Mouse (Mus musculus): ENCODE measurements around the gene Tspan7. TPM values are rescaled to one million over a fixed set of nuclear protein-coding genes. Genes with fewer than 3 reads are reported as not detected.

The Tspan7 gene
- polyA plus RNA-seq, 1 experiment from 2014 or later, result 74.7 TPM

DNA sequence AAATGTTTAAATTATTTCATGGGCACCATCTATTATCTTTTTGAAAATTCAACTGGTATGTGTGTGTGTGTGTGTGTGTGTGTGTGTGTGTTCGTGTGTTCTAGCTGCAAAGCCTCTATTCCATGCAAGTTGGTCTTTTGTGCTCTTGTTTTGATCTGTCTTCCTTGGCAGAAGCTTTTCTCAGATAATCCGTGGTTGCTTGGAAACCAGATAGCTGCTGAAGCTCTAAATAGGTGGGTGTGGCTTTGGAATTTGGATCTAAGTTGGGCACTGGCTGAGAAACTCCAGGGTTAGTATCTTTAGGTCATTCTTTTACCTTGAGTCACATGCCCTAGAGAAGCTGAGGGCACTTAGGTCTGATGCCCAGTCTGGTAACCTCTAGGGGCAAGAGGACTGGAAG lies 50.5 kb downstream of the Tspan7 start:
- H3K4me2 ChIP-seq, result no peak overlapping the region
- no peak overlapping the region for H3K27ac ChIP-seq (ENCODE audit: low read depth, low read length)
- H3K27me3 ChIP-seq (ENCODE audit: control insufficient read depth, insufficient read depth, low read length), result no peaks in the 10 kb centered on the region
- WGBS (ENCODE audit: insufficient replicate concordance), result 25% methylated on average over 2 of the region's 2 CpGs
- no peaks in the 10 kb centered on the region for H3K36me3 ChIP-seq (ENCODE audit: control insufficient read depth, insufficient read depth, low read length)
- no peak overlapping the region for H3K4me3 ChIP-seq (ENCODE audit: low read depth, low read length)
- H3K4me1 ChIP-seq (ENCODE audit: control insufficient read depth, insufficient read depth, low read length), result no peaks in the 10 kb centered on the region; the same call in 1 of the 2 replicates
- ATAC-seq (replicated peaks; ENCODE audit: insufficient number of reproducible peaks, low FRiP score, low TSS enrichment), result no peak
- no peaks in the 10 kb centered on the region for H3K9me3 ChIP-seq (replicated peaks; ENCODE audit: control insufficient read depth, low read length)
- H3K9ac ChIP-seq (ENCODE audit: low read depth, low read length), result no peak overlapping the region

DNA sequence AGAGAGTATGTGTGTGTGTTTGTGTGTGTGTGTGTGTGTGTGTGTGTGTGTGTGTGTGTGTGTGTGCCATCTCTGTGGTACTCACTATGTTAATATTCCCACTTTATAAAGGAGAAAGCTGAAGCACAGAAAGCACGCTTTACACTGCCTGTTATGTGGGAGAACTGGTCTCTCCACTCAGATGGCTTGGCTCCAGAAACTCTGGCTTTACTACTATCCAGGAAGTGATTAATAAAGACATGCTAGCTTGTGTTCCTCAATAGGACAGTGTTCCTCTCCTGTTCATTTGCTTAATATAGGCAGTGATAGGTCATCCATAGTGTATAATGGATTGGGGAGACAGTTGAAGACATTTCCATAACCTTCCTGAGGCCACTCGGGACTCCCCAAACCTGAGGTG lies 54.1 kb downstream of the Tspan7 start:
- 78% methylated on average over 2 of the region's 2 CpGs for WGBS (ENCODE audit: insufficient replicate concordance)
- no peak overlapping the region for H3K4me2 ChIP-seq
- no peak overlapping the region for H3K27ac ChIP-seq (ENCODE audit: low read depth, low read length)
- H3K4me1 ChIP-seq (ENCODE audit: control insufficient read depth, insufficient read depth, low read length), result no peaks in the 10 kb centered on the region; the same call in 1 of the 2 replicates
- no peak overlapping the region for H3K4me3 ChIP-seq (ENCODE audit: low read depth, low read length)
- no peaks in the 10 kb centered on the region for H3K36me3 ChIP-seq (ENCODE audit: control insufficient read depth, insufficient read depth, low read length)
- no peak for ATAC-seq (replicated peaks; ENCODE audit: insufficient number of reproducible peaks, low FRiP score, low TSS enrichment)
- H3K9me3 ChIP-seq (replicated peaks; ENCODE audit: control insufficient read depth, low read length), result no peaks in the 10 kb centered on the region
- H3K27me3 ChIP-seq (ENCODE audit: control insufficient read depth, insufficient read depth, low read length), result no peaks in the 10 kb centered on the region
- no peak overlapping the region for H3K9ac ChIP-seq (ENCODE audit: low read depth, low read length)

DNA sequence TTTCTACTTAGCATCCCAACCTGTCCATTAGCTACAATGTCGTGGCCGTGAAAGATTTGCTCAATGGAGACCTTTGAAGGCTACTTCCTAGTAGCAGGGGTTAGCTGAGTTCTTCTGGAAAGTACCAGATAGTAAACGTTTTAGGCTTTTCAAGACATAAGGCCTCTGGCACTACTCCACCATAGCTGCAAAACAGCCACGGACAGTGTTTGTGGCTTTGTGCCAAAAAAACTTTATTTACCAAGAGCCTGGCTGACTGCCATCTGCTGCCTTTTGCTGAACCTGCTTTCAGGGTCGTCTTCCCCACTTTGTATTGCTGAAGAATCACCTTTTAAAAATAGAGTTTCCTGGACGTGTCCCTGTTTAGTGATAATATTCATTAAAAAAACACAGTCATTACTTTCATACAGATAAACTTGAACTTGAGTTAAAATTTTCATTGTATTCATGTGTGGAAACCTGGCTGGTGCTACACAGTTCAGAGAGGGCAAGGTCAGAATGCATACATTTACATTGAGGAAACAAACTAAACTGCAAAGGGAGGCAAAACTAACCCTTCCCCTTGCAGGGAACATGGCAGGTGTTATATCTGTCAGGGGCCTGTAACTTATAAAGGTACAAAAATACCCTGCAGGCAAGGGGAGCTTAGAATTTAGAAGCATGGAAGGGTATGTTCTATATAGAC lies 54.7 kb downstream of the Tspan7 start:
- Histone ChIP-seq H3K9me3 (replicated peaks; ENCODE audit: control insufficient read depth, low read length) (no peaks in the 10 kb centered on the region), H3K4me2 (no peak overlapping the region), H3K36me3 (ENCODE audit: control insufficient read depth, insufficient read depth, low read length) (no peaks in the 10 kb centered on the region), H3K4me1 (ENCODE audit: control insufficient read depth, insufficient read depth, low read length) (no peaks in the 10 kb centered on the region; the same call in 1 of the 2 replicates), H3K27me3 (ENCODE audit: control insufficient read depth, insufficient read depth, low read length) (no peaks in the 10 kb centered on the region), H3K9ac (ENCODE audit: low read depth, low read length) (no peak overlapping the region), H3K27ac (ENCODE audit: low read depth, low read length) (no peak overlapping the region), H3K4me3 (ENCODE audit: low read depth, low read length) (no peak overlapping the region)
- no peak for ATAC-seq (replicated peaks; ENCODE audit: insufficient number of reproducible peaks, low FRiP score, low TSS enrichment)
- 41% methylated on average over 6 of the region's 6 CpGs for WGBS (ENCODE audit: insufficient replicate concordance)

DNA sequence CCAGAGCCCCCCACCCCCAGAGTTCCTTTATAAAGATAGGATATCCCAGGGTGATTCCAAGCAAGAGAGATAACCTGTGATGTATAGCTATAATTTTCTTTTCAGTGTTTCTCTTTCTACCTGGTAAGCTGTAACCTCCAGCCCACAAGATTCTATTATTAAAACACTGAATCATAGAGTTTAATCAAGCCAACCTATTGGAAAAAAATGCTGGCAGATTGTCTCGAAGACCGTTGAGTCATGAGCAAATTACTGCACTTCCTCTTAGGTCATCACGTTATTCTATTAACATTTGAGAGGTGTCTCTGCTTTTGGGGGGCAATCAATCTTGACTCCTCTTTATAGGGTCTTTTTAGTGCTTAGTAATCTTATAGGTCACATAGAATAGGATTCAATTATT lies 61.9 kb downstream of the Tspan7 start:
- no peaks in the 10 kb centered on the region for H3K36me3 ChIP-seq (ENCODE audit: control insufficient read depth, insufficient read depth, low read length)
- no peak overlapping the region for H3K9ac ChIP-seq (ENCODE audit: low read depth, low read length)
- H3K4me2 ChIP-seq, result no peak overlapping the region
- no peaks in the 10 kb centered on the region for H3K9me3 ChIP-seq (replicated peaks; ENCODE audit: control insufficient read depth, low read length)
- WGBS (ENCODE audit: insufficient replicate concordance), result 80% methylated on average over 3 of the region's 3 CpGs
- H3K4me3 ChIP-seq (ENCODE audit: low read depth, low read length), result no peak overlapping the region
- H3K27me3 ChIP-seq (ENCODE audit: control insufficient read depth, insufficient read depth, low read length), result no peaks in the 10 kb centered on the region
- no peaks in the 10 kb centered on the region for H3K4me1 ChIP-seq (ENCODE audit: control insufficient read depth, insufficient read depth, low read length)
- ATAC-seq (replicated peaks; ENCODE audit: insufficient number of reproducible peaks, low FRiP score, low TSS enrichment), result no peak
- no peak overlapping the region for H3K27ac ChIP-seq (ENCODE audit: low read depth, low read length)

DNA sequence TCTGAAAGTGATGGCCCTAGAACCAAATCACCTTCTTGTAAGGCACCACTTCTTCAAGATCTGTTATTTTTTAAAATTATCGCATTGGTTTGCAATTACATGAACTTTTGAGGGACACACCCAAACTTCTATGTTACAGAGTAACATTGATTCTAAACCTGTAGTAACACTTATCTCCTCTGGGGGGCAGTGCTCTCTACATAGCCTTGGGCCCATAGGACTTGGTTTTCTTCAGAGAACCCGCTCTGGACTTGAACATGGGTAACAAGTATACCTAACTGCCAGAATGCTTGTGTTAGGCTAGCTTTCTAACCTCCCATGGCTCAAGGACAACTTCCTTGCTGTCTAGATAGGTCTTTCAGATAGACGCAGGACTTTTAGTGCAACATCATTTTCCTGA lies 64.8 kb downstream of the Tspan7 start:
- no peak for ATAC-seq (replicated peaks; ENCODE audit: insufficient number of reproducible peaks, low FRiP score, low TSS enrichment)
- 74% methylated on average over 3 of the region's 3 CpGs for WGBS (ENCODE audit: insufficient replicate concordance)
- Histone ChIP-seq H3K4me3 (ENCODE audit: low read depth, low read length) (no peak overlapping the region), H3K27ac (ENCODE audit: low read depth, low read length) (no peak overlapping the region), H3K9ac (ENCODE audit: low read depth, low read length) (no peak overlapping the region), H3K4me1 (ENCODE audit: control insufficient read depth, insufficient read depth, low read length) (no peaks in the 10 kb centered on the region), H3K9me3 (replicated peaks; ENCODE audit: control insufficient read depth, low read length) (no peaks in the 10 kb centered on the region), H3K4me2 (no peak overlapping the region), H3K27me3 (ENCODE audit: control insufficient read depth, insufficient read depth, low read length) (no peaks in the 10 kb centered on the region), H3K36me3 (ENCODE audit: control insufficient read depth, insufficient read depth, low read length) (no peaks in the 10 kb centered on the region)

DNA sequence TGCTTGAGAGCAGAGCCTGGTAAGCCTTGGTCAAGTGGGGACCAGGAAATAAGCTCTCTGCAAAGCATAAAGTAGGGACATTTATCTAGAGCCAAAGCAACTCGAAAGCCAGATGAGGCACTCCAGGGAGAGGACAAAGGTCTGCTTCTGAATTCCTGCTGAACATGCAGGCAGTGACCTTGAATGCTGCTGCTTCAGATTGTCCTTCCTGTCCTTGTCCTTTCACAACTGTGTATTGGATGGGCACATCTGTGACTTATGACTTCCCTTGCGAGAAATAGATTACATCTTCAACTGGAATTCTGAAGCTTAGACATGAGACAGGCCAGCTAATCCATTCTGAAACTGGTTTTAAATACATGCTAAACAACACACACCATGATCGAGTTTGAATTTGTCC lies 71.9 kb downstream of the Tspan7 start:
- H3K27me3 ChIP-seq (ENCODE audit: control insufficient read depth, insufficient read depth, low read length), result no peaks in the 10 kb centered on the region
- no peaks in the 10 kb centered on the region for H3K36me3 ChIP-seq (ENCODE audit: control insufficient read depth, insufficient read depth, low read length)
- H3K4me2 ChIP-seq, result no peak overlapping the region
- 55% methylated on average over 3 of the region's 3 CpGs for WGBS (ENCODE audit: insufficient replicate concordance)
- no peak for ATAC-seq (replicated peaks; ENCODE audit: insufficient number of reproducible peaks, low FRiP score, low TSS enrichment)
- H3K4me3 ChIP-seq (ENCODE audit: low read depth, low read length), result no peak overlapping the region
- no peaks in the 10 kb centered on the region for H3K9me3 ChIP-seq (replicated peaks; ENCODE audit: control insufficient read depth, low read length)
- H3K27ac ChIP-seq (ENCODE audit: low read depth, low read length), result no peak overlapping the region
- no peaks in the 10 kb centered on the region for H3K4me1 ChIP-seq (ENCODE audit: control insufficient read depth, insufficient read depth, low read length)
- no peak overlapping the region for H3K9ac ChIP-seq (ENCODE audit: low read depth, low read length)

DNA sequence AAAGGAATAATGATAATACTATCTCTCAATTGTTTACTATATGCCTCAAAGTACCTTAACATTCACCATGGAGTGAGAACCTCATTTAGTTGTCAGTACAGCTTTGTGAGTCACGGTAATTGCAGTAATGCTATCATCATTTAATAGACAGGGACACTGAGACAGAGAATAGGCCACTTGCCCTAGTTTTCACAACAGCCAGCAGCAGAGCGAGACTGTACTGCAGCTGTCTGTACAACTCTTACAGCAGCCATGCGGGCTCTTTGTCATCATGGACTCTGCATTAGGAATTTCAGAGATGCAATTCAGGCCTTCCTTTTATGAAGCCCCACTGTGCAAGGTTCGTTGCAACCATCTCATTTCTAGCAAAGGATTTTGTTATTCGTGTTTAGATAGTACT lies 72.6 kb downstream of the Tspan7 start:
- Histone ChIP-seq H3K36me3 (ENCODE audit: control insufficient read depth, insufficient read depth, low read length) (no peaks in the 10 kb centered on the region), H3K27me3 (ENCODE audit: control insufficient read depth, insufficient read depth, low read length) (no peaks in the 10 kb centered on the region), H3K4me3 (ENCODE audit: low read depth, low read length) (no peak overlapping the region), H3K4me1 (ENCODE audit: control insufficient read depth, insufficient read depth, low read length) (no peaks in the 10 kb centered on the region), H3K27ac (ENCODE audit: low read depth, low read length) (no peak overlapping the region), H3K9ac (ENCODE audit: low read depth, low read length) (no peak overlapping the region), H3K9me3 (replicated peaks; ENCODE audit: control insufficient read depth, low read length) (no peaks in the 10 kb centered on the region), H3K4me2 (no peak overlapping the region)
- ATAC-seq (replicated peaks; ENCODE audit: insufficient number of reproducible peaks, low FRiP score, low TSS enrichment), result no peak
- WGBS (ENCODE audit: insufficient replicate concordance), result 66% methylated on average over 5 of the region's 5 CpGs

DNA sequence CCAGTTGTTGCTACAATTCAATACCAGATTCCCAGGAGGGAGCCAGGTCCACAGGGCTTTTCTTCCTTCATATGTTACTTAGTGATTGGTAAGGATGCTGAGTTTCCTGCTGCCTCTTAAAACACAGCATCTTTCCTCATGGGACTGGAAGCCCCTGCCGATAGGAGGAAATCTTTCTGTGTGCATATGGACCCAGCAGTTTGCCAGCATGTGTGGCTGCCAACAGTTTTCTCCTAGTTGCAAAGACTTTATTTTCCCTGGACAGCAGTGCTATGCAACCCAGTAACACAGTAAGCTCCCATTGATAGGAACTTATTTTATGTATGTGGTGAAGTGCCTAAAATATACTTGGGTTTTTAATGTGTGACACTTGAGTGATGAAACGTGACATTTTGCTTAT lies 73.7 kb downstream of the Tspan7 start:
- no peaks in the 10 kb centered on the region for H3K27me3 ChIP-seq (ENCODE audit: control insufficient read depth, insufficient read depth, low read length)
- H3K4me2 ChIP-seq, result no peak overlapping the region
- H3K9ac ChIP-seq (ENCODE audit: low read depth, low read length), result no peak overlapping the region
- no peaks in the 10 kb centered on the region for H3K36me3 ChIP-seq (ENCODE audit: control insufficient read depth, insufficient read depth, low read length)
- H3K27ac ChIP-seq (ENCODE audit: low read depth, low read length), result no peak overlapping the region
- WGBS (ENCODE audit: insufficient replicate concordance), result 55% methylated on average over 2 of the region's 2 CpGs
- no peaks in the 10 kb centered on the region for H3K9me3 ChIP-seq (replicated peaks; ENCODE audit: control insufficient read depth, low read length)
- no peaks in the 10 kb centered on the region for H3K4me1 ChIP-seq (ENCODE audit: control insufficient read depth, insufficient read depth, low read length)
- no peak overlapping the region for H3K4me3 ChIP-seq (ENCODE audit: low read depth, low read length)
- ATAC-seq (replicated peaks; ENCODE audit: insufficient number of reproducible peaks, low FRiP score, low TSS enrichment), result no peak

DNA sequence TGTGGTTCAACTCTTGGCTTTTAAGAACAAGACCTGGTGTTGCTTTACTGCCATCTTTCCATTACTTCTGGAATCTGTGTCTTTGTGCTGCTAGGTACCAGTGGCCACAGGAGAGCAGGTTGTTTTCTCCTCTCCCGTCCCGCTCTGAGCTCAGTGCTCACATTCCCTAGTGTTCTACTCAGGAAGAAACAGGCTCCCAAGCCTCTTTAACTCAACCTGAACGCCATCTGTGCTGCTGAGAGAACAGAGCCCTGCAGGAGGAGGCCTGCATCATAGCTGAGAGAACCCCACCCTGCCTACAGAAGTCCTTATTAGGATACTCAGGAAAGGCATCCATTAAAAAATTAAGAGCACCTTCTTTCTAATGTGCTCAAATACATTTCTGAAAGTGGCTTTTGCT lies 80.9 kb downstream of the Tspan7 start:
- Histone ChIP-seq H3K9ac (ENCODE audit: low read depth, low read length) (no peak overlapping the region), H3K36me3 (ENCODE audit: control insufficient read depth, insufficient read depth, low read length) (no peaks in the 10 kb centered on the region), H3K9me3 (replicated peaks; ENCODE audit: control insufficient read depth, low read length) (no peaks in the 10 kb centered on the region), H3K4me1 (ENCODE audit: control insufficient read depth, insufficient read depth, low read length) (no peaks in the 10 kb centered on the region), H3K4me2 (no peak overlapping the region), H3K27ac (ENCODE audit: low read depth, low read length) (no peak overlapping the region), H3K4me3 (ENCODE audit: low read depth, low read length) (no peak overlapping the region), H3K27me3 (ENCODE audit: control insufficient read depth, insufficient read depth, low read length) (no peaks in the 10 kb centered on the region)
- 74% methylated on average over 3 of the region's 3 CpGs for WGBS (ENCODE audit: insufficient replicate concordance)
- no peak for ATAC-seq (replicated peaks; ENCODE audit: insufficient number of reproducible peaks, low FRiP score, low TSS enrichment)
